Mouse (Mus musculus) left cerebral cortex, adult 9 months (tissue): Measurements from ENCODE around the gene Col28a1.
A peak's percentile ranks its signal among the peaks of the same experiment; 100 is the strongest.

Source experiments
- DNase-seq, 2 experiments: peaks; one replicate each; pipeline ENCODE4 v3.0.0; 2022; ENCODE audit warnings: low spot score in 2 of 2

Gene Col28a1

DNA sequence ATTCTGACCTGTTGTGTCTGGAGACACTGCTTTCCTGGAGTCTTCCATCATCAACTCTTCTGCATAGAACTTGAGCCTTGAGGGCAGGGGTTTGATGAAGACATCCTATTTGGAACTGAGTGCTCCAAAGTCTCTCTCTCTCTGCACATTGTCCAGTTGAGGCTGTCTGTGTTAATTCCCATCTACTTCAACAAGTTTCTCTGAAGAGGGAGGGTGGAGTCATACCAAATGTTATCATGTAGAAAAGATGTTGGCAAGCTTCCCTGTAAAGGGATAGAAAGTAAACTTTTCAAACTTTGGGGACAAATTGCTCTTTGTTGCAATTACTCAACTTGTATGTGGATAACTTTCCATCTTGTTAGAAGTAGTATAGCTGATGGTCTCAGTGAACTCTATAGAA, at the start of gene Col28a1:
Col28a1 (minus strand) TSS at position 101 of the 400 bp plus-strand sequence.
- no peak for DNase-seq

DNA sequence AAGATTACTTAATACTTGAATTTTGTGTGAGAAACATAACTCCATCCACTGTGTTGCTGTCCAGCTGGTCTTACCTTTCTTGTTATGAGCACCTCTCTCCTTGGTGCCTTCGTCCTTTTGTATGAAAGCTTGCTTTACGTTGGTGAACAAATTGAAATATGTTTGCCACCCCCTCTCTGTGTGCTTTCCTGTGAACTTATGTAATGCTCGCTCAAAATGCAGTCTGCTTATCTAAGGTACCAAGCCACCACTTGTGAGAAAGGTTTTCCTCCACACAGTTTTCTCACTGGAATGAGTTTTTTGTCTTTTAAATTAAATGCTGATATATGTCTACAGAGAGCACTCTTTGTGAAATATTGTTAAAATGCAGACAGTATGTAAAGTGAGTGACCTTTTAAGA, 36.2 kb upstream of the Col28a1 start:
- DNase-seq = no peak

DNA sequence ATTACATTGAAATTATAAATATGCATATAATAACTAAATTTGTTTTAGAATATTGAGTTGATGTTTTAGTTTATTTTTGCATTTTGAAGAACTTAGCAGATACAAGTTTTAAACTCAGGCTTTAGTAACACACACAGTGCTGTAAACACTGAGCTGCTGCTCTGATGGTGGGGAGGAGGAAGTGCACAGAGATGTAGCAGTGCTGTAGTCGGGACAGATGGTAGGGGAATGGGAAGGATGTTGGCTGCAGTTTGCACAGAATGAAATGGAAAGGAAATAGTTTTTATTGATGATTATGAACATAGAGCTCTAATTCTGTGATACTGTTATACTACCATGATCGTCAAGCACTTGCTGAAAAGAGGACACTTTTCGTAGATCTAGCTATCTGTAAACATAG, 34.6 kb upstream of the Col28a1 start:
- DNase-seq = no peak

DNA sequence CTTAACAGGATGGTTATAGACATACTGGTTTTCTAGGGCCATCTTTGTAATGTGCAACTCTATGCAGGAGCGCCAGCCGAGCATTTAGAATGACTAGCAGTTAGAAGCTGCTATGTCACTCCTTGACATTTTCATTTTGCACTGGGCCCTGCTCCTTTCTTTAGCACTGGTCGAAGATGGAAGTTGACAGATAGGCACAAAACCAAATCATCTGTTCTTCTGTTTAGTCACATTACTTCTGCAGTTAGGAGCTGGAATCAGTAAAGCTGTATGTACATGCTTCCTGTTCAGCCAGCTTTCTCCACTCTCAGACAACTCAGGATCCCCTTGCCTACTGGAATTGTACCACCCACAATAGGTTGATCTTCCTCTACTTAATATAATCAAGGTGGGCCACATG, 18.2 kb upstream of the Col28a1 start:
- DNase-seq = no peak

DNA sequence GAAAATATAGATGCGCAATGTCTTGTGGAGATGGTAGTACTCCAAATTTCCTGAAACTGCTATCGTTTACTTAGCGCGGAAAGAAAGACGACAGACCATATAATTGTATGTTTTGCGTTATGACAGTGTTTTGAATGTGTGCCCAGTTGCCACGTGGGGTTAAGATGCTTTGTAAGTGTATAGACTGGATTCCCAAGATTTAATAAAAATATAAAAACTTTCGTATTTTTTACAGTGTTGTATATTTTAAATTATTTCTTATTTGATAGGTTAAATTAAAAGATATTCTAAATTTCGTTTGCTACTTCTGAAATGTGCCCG, 17.4 kb upstream of the Col28a1 start:
- DNase-seq = no peak

DNA sequence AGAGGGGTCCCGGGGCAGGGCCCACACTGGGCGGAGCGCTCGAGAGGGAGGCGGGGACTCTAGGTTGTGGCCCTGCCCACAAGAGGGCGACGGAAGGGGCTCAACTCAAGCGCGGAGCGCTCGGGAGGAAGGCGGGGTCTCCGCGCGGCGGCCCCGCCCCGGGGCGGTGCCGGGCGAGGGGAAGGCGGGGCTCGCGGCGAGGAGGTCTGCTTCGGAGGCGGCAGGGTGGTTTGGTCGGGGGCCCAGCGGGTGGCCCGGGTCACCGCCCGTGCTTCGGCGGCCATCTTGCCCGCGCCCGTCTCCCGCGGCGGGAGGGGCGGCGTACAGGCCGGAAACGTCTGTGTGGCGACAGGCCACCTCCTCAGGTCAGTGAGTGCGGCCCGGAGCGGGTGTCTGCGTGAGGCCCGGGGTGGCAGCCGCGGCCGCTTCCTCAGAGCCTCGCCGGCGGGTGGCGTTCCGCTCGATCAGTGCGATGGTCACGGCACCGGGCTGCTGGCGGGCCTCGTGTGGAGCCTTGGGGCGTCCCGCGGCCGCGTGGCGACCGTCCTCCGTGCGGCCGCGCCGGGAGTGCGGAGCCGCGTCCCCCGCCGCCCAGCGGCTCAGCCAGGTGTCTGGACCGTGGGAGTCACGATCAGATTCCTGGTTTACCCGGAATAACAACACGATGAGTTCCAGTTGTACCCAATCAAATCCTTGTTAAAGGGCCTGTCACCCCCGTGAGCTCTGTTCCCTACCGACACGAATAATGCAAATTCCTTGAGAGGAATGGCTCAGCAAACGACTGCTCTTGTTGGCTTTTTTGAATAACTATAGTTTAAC, 16.8 kb upstream of the Col28a1 start, which contains the start of gene Mios:
Mios (plus strand) TSS at position 176 of the 819 bp plus-strand sequence.
- peak; percentile 40 to 76 for DNase-seq

DNA sequence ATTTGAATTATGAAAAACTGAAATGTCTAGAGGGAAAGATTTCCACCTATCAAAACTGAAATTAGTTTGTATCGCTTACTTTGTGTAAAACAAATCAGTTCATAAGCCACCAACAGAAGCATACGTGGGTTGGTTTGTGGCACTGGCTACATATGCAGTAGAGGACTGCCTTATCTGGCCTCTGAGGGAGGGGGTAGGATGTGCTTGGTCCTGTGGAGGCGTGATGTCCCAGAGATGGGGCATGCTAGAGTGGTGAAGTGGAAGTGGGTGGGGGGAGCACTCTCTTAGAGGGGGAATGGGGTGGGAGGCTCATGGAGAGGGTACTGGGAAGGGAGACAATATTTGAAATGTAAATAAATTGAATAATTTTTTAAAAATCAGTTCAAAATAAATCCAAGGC, 2.5 kb downstream of the Col28a1 start:
- no peak for DNase-seq

DNA sequence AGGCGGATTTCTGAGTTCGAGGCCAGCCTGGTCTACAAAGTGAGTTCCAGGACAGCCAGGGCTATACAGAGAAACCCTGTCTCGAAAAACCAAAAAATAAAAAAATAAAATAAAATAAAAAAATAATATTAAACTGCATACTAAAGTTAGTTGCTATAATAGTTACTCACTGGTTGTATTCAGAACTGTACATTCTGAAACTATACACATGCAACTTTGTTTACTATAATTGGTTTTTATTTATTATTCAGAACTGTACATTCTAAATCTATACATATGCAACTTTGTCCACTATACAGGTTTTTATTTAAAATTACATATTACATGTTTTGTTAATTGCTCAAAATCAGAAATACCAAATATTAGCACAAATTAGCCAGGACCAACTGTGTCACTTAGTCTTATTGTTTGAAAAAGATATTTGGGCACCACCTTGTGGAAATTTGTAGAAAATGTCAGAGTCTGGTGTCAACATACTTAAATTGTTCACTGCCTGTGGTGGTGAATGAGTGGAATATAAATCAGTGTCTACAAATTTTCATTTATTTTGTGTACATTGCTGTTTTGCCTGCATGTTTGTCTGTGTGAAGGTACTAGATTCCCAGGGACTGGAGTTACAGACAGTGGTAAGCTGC, 3.7 kb downstream of the Col28a1 start:
- DNase-seq = no peak

DNA sequence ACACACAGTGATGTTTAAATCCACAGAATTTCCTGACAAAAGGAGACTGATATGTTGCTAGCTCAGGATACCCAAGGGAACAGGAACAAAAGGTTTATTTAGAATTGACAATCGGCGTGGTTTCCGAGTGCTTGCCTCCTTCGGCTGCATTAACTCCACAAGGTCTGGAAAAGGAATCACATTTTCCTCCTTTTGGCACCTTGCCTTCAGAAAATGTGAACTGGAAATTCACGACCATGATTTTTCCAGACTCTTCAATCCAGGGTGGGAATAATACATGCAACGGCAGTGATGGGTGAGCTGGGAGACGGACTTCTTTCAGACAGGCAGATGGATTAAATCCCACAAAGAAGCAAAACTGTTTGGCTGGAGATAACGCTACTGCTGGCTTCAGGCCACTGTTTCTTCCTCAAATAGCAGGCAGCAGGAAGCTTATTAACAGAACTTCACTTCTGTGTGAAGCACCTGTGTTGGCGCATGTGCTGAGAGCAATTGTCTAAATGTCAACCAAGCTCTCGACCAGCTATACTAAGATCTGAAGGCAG, 13.9 kb downstream of the Col28a1 start:
- DNase-seq = peak in 1 of 2 experiments; percentile 24

DNA sequence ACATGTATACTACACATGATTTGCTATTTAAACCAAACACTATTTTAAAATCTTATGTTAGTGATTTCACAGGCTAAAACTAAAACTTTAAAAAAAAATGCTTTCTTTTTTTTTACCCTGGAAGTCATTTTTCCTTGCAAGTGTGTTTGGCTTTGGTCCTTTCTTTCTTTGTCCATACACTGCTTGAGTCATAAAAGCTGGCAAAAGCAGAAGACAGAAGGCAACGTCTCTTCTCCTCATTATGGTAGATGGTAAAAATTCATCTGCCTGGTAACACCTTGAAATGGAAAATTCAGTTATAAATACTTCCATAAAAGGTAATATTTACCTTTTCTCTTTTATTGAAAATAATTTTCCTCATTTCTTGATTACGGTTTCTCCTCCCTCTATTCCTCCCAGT, 16.3 kb downstream of the Col28a1 start:
- peak in 1 of 2 experiments; percentile 15 for DNase-seq

DNA sequence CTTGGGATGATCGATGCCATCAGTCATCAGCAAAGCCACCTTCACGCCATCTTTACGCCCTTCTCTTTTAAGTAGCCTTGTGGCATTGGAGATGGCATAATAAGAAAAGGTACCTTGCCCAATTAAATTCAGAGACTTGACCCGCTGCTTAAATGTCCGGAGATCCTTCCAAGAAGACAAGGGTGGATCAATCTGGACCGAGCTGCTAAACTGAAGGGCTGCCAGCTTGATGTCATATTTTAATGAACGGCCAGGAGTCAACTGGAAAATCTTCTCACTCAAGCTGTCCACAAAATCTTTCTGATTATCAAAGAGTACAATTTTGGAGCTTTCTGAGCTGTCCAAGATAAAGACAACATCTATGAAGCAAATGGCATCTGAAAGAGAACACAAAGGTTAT, 17.1 kb downstream of the Col28a1 start:
- DNase-seq = no peak

DNA sequence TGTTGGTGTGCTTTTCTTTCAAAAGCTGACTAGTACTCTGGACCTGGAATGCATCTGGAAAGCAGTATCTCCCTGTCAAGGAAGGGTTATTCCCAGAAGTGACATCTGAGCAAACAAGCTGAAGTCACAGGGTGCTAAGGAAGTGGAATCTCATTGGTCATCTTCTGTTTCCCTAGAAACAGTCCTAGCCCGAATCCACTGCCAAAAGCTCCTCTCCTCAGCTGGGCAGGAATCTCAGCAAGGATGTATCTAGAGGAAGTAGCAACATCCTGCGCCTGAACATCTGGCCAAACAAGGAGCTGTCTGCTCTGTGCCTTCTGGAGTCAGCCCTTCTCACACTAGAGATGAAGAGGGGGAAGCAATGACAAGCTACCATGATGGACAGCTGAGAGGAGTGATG, 18.4 kb downstream of the Col28a1 start:
- no peak for DNase-seq

DNA sequence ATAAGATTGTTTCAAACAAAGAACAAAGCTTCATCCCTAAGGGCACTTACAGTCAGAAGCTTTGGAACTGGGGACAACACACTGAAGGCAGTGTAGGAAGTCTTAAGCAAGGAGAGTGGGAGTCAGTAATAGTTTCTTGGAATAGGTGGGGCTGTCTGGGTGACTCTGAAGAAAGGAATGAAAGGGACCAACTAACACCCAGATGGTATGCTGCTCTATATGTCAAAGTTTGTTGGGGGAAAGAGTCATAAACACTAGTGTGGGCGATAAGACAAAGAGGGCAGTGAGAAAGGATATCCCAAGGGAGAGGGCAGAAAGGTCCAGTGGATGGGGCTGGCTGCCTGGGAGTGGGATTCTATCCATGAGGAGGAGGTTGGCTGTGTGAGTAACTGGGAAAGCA, 20.3 kb downstream of the Col28a1 start:
- DNase-seq = no peak

DNA sequence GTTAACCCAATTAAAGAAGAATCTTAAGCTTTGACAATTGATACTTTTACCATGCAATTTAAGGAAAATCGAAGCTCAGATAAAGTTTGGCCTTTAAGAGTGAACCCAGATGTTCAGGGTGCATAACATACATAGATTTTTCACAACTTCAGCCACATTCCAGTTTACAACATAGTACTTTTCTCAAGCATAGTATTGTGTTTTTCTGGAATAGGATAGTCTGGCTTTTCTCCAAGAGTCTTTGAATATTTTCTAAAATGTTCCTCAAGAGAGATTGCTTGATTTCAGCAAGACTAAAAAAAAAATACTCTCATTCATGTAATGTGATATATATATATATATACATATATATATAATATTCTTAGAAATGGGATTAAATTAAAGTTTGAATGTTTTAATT, 27.7 kb downstream of the Col28a1 start:
- no peak for DNase-seq

DNA sequence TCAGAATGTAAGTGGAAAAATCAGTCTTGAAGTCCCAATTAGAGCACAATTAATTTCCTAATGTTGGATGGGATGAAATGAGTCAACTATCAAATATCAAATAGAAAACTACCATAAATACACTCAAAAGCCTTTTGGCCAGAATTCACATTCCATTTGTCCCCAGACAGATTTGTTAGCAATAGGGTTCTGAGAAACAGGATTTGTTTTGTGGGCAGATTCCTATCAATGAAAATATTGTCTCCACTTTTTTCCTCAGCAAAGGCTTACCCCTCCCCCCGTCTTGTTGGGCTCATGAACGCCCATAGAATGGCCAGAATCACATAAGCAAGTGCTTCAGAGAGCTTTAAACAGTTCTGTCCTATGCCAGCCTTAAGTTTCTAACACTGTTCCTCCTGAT, 32.4 kb downstream of the Col28a1 start:
- DNase-seq = no peak

DNA sequence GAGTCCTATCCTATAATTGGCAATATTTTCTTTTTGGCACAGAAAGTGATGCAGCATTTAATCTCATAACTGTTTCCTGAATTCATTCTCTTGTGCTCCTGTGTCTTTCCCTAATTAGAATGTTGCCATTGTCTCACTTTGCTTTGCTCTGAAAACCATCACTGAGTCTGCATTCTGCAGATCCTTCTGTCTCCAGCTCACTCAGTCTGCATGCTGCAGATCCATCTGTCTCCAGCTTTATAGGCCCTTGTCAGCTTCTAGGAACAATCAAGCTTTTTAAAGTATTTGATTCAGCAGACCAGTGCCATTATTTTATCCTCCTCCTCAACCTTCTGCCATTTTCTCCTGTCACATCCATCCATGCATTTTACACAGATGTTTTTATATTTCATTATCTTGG, 35.3 kb downstream of the Col28a1 start:
- no peak for DNase-seq

DNA sequence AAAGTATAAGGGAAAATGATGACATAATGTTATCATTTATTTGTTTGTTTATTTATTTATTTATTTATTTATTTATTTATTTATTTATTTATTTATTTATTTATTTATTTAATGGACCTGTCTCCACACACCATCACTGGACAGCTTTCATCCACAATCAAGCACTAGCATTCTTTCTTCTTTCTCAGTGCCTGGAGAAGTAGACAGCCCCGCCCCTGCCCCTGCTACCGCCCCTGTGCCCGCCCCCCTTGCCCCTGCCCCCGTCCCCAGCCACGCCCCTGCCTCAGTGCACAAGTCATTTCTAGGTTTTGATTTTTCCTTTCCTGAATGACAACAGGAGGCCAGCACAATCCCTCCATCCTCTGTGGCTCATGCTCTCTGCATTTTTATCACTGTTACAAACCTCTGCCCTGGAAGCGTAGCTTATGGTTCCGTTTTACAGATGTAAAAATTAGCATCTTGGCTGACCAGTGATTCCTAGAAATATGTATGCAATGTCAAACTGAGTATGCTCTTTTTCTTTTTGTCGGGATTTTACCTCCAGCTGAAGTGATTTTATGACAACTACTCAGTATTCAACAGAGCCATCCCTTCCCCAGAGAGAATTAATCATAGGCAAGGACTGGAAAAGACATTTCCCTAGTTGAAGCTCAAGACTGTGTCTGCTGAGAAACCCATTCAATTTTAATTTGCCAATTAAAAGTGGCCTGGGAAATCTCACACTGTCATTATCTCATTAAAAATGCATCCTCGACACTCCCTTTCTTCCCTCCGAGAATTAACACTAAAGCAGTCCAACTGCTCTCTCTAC, 39.7 kb downstream of the Col28a1 start:
- no peak for DNase-seq

DNA sequence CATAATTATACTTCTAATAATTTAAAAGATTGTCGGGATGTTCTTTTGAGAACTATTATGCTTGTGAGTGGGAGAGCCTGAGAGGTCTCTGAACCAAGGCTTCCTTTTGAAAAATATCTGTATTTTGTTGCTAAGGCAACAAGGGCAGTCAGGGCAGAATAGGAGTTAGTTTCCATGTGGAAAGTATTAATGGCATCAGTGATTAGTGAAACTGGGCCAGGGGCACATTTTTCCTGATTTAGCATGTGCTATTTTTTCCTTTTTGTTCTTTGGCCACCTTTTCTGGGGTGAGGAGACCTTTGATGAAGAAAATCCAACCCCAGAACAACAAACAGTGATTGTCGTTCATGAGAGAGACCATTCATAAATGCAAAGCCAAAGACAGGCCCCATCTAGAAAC, 43.5 kb downstream of the Col28a1 start:
- no peak for DNase-seq

DNA sequence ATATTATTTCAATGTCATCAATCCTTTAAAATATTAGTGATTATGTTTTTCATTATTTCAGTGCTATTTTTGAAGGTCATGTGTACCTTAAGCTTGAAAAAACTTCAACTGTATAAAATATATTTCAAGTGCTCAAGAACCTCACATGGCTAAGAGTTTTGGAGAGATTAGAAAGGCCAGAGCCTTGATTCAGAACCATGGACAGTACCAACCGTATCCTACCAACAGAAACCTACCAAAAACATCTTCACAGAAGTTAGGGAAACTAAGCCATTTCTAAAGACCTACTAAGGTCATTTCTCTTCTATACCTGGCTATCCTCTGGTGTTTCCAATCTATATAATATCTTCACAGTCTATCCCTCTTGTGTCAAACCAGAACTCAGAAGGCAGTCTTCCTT, 50.5 kb downstream of the Col28a1 start:
- DNase-seq = no peak

DNA sequence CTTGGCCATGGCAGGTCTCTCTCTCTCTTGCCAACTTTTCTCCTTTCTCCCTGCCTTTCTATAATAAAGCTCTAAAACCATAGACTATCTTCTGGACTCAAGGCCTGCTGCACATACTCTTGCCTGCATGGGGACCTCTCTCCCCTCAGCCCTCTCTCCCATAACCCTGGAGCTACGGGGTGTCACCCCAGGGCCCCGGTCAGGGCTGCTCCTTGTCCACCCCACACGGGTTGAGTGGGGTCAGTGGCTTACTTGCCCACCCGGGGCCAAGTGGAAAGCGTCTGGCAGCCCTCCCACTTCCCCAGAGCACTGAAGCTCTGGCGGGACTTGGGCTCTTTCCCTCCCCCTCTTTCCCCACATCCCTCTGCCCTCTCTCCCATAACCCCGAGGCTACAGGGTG, 62.3 kb downstream of the Col28a1 start:
- DNase-seq = no peak

DNA sequence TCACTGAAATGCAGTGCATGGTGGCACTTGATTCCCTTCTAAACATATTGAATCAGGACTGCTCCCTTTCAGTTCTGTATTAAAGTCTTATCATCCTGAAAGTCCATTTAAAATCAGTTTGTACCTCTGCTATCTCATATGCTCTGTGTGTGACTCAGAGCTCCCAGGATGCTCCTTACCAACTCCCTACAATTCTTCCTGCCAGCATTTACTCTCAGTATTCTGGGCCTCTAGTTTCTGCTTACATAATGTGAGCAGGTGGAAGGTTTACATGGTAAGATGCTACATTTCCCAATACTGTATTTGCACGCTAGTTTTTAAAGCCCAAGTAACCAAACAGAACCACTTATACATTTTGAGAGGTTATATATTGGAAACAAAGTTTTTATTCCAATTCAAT, 64.3 kb downstream of the Col28a1 start:
- peak; percentile 1 to 22 for DNase-seq

DNA sequence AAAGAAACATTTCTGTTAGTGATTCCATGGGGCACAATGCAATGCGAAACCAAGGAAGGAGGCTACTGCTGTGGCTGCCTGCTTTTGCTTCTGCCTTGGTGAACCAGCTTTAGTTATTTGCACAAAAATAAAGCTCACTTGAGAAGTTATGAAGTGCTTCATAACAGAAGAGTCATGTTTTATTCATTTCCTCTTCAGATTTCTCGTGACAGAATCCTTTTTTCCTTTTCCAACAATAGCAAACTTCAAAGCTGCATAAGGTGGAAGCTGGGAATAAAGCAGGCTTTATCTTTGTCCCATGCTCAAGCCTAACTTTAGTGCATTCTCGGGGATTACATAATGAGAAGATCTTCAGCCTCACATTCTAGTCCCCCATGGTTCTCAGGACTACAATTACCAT, 65.9 kb downstream of the Col28a1 start:
- peak; percentile 8 to 11 for DNase-seq
